Mouse (Mus musculus): ENCODE data around the gene Dvl2.
"Not testable (repeated sequence)": the region's sequence is repeated elsewhere in the genome, so short reads cannot be mapped to it uniquely, and the experiment has no call there.

Gene Dvl2

DNA sequence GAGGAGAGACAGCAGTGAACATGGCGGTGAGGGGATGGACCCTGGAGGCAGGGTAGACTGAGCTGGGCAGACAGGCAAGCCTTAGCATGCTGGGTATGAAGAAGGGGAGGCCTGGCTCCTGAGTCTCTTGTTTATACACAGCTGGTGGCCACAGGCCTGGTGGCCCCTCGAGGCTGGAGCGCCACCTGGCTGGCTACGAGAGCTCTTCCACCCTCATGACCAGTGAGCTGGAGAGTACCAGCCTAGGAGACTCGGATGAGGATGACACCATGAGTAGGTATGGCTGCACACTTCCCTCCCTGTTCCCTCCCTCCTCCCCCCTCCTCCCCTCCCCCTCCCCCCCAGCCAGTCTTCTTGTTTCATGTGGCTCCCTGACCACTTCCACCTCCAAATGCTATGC, 5.1 kb downstream of the Dvl2 start:
- peak; percentile 64 for DNase-seq (ENCODE audit: low read depth, low spot score)

DNA sequence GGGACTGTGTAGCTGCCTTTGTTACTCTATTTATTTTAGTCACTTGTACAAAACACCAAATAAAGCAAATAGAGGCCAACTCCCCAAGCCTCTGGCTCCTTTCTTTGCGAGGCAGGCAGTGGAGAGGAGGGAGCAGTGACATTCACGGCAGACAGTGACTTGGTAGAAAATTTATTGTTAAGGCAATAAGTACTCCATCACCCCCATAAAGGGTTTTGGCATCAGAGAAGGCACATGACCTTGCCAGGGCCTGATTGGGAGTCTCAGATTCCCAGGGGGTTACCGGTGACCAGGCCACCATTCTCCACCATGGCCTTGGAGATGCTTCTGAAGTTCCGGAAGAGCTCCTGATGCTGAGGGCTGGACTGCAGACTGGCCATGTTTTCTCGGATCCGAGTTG, 9.6 kb downstream of the Dvl2 start:
- no peak for DNase-seq (ENCODE audit: low read depth, low spot score)

DNA sequence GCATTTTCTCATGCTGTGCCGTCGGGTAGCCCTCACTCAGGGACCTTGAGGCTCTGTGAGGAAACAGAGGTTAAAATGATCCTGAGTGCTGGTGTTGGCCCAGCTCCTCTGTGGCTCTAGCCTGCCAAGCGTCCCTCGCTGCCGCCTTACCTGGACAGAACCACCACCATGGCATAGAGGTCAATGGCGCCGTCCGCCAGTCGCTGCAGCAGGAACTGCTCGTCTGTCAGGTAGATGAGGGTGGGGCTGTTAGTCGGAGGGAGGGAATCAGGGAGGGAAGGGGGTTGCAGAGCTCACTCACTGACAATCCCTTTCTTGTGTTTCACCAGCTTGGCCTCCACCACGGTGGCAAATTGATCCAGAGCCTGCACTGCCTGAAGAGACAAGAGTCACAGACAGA, 10.2 kb downstream of the Dvl2 start:
- no peak for DNase-seq (ENCODE audit: low read depth, low spot score)

DNA sequence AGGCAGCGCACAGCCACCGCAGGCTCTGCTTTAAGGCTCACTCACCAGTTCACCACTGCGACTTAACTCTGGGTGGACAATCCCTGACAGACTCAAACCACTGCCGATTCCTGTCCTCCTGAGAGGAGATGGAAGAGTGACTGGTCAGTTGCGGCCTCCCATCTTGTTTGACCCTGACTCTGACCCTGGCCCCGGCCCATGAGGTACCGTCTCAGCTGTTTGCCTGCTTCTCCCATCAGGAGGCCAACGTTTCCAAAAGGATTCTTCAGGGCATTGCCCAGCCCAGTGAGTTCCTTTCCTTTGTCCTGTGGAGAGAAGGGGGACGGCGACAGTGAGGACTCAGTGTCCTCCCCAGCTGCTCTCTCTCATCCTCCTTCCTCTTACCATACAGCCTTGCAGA, 10.6 kb downstream of the Dvl2 start:
- no peak for DNase-seq (ENCODE audit: low read depth, low spot score)

DNA sequence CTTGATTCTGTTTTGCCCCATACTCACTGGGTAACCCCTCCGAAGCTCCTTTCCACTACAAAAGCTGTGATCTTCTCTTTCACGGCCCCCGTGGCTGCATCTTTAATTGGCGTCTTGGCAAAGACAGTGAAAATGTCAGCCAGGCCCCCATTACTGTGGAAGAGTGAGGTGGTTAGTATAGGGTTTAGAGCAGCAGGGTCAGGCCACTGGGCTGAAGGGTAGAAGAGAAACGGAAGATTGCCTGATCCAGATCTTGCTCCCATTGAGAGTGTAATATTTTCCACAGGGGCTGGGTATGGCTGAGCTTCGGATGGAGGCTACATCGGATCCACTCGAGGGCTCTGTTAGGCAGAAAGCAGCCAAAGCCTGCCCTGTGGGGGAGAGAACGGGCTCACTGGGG, 12.5 kb downstream of the Dvl2 start:
- no peak for DNase-seq (ENCODE audit: low read depth, low spot score)

DNA sequence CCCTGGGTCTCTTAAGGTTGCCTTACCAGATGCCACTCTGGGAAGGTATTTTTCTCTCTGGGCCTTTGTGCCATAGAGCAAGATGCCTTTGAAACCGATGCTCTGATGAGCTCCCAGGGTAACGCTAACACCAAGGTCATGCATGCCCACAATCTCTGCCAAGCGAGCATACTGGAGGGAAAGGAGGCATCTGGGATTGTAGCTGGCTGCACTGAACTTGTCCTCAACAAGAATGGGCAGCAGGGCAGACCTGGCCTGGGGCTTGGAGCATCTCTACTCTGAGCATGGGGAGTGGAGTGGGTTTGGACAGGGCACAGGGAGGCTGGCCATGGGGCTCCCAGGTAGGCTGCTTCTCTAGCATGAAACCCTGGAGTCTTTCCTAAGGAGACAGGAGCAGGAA, 13.0 kb downstream of the Dvl2 start:
- no peak for DNase-seq (ENCODE audit: low read depth, low spot score)

DNA sequence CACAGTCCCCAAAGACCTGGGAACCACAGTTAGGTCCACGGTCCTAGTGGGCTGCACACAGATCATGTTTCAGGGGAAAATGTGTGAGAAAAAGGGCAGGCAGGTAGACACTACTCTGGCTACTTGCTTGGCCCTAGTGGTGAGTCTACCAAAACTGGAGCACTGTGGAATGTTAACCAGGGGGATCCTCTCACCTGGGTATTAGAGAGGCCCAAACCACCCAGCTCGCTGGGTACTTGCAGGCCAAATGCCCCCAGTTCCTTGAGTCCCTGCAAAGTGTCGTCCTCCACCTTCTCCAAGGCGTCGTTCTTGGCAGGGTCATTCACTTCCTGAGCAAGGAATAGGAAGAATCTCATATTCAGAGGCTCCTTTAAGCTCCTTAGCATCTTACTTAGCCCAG, 13.7 kb downstream of the Dvl2 start:
- DNase-seq (ENCODE audit: low read depth, low spot score), result no peak

DNA sequence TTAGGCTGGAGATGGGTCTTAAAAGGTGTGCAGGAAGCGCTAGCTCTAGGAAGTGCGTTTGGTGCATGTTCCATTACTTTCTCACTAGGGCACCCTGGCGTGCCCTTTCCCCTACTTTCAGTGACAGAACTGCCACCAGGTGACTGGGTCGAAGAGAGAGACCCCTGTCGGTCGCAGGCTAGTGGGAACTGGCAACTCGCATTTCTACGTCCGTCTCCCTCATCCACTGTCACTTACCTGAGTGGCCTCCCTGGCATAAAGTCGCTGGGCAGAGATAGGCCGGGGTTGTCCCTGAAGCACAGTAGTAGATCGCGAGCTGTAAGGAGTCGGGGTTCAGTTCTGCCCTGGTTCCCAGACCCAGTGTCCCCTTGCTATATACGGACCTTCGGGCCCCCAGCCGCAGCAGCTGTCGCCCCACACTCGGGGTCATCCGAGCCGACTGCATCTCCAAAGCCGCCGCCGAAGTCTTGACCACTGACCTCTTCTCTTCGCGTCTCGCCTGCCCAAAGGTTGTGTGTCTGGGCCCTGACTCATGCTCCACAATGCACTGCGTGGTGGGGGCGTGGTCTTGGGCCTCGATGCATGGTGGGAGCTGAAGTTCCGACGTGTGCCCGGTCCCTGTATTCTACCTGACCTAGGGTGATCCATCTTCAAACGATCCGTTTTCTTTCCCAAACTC, 14.6 kb downstream of the Dvl2 start, which contains the start of gene Acadvl:
Acadvl (minus strand) TSS at position 532 of the 679 bp plus-strand sequence.
- peak; percentile 80 for DNase-seq (ENCODE audit: low read depth, low spot score)

DNA sequence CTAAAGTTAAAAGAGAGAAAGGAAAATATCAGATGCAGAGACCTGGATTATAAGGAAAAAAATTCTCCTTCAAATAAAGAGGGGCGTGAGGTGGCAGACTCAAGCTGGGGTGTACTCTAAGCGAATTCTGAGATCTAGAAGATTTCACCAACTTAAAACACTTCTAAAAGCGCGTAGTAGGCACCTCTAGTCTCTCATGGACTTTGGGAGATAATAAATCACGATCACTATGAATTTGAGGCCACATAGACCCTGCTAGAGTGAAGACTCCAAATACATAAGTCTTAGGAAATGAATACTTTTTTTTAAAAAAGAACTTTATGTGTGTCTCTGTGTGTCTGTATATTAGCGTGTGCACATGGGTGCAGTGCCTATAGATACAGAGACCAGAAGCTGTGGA, 15.3 kb downstream of the Dvl2 start:
- no peak for DNase-seq (ENCODE audit: low read depth, low spot score)

DNA sequence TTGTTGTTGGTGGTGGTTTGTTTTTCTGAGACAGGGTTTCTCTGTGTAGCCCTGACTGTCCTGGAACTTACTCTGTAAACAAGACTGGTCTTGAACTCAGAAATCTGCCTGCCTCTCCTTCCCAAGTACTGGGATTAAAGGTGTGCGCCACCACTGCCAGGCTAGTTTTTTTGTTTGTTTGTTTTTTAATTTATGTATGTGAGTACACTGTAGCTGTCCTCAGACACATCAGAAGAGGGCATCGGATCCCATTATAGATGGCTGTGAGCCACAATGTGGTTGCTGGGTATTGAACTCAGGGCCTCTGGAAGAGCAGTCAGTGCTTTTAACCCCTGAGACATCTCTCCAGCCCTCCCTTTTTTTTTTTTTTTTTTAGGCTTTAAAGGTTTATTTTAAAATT, 15.8 kb downstream of the Dvl2 start:
- DNase-seq (ENCODE audit: low read depth, low spot score), result not testable (repeated sequence)

DNA sequence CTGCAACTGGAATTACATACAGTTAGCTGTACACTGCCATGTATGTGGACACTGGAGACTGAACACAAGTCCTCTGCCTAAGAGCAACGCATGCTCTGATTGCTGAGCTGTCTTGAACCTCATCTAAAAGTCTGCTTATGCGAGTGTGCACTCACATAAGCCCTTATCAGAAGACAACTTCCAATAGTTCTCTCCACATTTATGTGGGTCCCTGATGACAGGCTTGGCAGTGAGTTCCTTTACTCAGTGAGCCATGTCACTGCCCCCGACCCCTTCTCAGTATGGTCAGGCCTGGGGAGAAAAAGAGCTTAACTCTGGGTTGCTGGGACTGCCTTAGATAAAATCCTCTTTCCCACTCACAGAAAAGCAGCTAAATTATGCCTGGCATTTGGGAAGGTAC, 16.3 kb downstream of the Dvl2 start, which contains the start of gene Dlg4:
Dlg4 (plus strand) TSS at position 274 of the 400 bp plus-strand sequence.
- DNase-seq (ENCODE audit: low read depth, low spot score), result no peak

DNA sequence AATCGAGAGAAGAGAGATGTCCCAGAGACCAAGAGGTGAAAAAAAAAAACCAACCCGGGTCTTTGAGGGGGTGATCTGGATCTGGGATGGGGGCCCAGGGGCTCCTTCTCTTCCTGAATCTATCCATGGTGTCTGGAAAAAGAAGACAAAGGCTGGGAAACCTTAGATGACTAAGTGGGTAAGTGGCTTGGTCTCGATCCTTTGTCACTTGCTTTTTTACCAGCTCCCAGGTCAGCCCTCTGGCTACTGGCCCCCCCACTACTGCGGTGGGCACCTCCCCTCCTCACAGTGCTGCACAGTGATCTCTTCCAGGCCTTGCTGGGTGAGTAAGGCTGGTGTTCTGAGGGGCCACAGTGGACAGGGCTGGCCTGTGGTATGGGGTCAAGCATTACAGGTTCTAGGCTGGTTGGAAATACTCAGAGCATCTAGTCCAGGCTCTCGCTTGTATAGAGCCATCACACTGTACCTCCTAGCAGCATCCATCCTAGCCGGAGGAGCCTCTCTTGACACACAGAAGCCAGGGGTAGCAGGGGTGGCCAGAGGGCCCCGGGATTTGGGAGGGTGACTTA, 16.9 kb downstream of the Dvl2 start:
- DNase-seq (ENCODE audit: low read depth, low spot score), result no peak

DNA sequence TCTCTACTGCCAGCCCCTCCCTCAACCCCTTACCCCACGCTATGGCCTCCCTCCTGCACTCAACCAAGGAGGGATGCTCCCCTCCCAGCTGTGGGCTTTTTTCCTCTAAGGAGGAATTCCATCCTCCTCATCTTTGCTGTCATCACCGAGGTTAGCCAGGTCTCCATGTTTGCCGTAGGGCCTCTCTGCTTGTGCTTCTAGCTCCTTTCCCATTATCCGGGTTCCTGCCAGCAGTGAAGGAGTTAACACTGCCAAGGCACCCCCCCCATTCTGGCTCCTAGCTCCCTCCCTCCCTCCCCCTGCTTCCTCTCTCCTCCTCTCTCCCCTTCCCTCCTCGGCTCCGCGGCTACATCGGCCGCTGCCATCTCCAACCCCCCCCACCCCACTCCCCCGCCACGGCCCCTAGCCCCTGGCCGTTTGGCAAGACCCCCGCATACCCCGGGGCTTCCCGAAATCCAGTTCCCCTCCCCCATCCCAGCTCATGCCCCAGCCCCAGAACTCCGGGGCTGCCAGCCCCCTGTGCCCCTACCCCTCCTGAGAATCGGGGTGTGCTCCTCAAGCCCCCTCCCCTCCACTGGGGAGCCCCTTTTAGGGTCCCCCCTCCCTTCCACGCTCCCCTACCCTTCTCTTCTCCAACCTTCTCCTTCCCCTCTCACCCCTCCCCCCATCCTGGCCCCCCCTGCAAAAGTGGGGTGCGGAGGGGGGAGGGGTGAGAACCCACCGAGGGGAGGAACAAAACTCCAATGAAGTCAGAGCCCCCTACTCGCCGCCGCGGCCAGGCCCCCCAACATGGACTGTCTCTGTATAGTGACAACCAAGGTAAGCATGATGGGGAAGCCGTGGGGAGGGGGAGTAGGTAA, 18.0 kb downstream of the Dvl2 start:
- DNase-seq (ENCODE audit: low read depth, low spot score), result peak; percentile 63

DNA sequence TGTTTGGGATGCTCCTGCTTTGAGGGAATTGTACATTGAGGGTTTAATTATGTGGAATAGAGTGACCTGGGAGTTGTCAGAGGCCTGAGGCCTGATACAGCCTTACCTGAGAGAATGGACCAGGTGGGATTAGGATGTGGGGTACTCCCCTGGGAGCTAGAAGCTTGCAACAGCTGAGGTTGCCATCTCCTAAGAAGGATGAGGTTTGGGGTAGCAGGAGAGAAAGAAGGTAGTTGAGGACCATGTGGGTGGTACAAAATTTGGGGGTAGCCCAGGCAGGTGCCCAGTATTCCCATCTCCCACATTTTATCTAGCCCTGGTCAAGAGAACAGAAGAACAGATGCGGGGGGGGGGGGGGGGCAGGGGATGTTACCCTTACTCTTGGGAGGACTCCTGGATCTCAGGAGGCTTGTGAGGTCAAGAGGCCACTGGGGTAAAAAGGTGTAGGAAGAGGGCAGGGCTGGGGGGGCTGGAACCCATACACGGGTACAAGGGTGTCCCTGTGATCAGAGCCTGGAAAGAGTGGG, 19.2 kb downstream of the Dvl2 start:
- DNase-seq (ENCODE audit: low read depth, low spot score), result no peak

DNA sequence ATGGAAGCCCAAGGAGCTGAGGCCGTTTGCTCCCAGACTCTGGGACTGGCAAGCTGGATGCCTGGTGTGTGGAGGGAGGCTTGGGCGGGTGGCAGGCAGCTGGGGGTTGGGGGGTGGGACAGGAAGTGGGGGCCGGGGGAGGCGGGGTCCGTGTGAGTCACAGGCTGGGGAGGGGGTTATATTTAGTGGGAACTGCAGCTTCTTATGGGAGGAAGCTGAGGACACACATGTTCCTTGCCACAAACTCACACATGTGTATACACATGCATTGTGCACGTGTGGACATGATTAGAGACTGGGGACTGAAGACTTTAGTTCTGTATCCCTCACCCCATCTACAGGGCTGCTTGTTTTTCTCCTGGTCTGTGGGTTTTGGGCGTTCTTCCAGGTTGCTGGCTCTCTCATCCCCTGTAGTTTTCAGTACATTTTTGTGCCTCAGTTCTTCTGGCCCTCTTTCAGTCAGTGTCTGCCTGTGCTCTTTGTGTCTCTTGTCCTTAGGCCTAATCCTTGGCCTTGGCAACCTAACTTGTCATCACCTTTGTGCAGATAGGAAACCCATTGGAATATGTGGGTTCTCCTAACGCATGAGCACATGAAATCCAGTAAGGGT, 19.7 kb downstream of the Dvl2 start:
- peak; percentile 52 for DNase-seq (ENCODE audit: low read depth, low spot score)

DNA sequence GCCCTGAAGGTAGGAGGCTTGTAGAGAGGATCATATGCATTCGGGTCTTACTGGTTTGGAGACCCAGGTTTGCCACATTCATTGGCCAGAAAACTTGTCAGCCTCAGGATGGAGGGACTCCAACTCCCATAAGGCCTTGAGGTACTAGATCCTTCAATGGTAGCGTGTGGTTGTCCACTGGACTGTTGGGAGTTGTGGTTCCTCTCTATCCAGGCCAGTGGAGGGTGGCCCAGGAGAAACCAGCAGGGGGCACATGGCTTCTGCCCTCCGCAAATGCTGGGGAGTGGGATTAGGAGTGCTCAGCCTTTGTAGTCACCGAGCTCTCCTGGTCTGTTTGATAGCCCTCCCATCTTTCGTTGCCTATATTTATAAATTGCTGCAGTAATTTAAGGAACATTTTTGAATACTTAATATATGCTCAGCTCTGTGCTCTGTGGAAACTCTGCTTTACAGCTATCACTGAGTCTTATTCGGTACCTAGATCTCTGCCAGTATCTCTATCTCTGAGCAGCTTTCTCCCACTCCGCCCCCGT, 20.4 kb downstream of the Dvl2 start:
- DNase-seq (ENCODE audit: low read depth, low spot score), result peak; percentile 82

DNA sequence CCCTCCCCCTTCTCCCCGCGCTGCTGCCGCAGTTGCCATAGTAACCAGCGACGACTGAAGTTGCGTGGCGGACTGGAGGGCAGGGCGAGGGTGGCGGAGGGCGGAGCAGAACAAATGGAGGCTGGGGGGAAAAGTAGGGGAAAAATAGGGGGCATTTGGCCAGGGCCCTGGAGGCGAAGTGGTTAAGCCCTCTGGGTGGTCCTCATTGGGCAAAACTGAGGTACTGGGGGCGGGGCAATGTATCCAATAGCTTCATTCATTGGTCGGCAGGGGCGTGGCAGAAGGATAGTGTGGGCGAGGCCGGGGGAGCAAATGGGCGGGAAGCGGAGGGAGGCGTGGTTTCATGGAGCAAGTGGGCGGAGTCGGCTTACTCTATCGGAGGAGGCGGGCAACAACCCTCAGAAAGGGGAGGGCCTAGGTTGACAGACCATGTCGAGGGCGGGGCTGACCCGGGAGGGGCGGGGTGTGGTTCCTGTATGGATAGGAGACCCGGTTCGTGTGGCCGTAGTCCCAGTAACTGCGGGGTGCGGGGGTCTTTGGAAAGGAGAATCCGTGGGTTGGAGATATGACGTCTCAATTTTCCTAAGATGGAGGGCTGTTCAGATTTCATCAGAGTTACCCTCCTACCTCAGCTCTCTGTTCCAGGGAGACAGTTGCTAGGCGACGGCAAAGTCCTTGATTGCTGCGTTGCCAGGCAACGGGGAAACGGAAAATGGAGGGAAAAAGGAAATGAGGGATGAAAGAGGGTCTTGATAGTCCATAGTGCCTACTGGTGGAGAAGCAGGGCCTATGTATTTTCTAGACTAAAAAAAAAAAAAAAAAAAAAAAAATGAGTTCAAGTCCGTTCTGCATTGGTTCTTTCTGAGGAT, 21.1 kb downstream of the Dvl2 start:
- peak; percentile 94 for DNase-seq (ENCODE audit: low read depth, low spot score)

DNA sequence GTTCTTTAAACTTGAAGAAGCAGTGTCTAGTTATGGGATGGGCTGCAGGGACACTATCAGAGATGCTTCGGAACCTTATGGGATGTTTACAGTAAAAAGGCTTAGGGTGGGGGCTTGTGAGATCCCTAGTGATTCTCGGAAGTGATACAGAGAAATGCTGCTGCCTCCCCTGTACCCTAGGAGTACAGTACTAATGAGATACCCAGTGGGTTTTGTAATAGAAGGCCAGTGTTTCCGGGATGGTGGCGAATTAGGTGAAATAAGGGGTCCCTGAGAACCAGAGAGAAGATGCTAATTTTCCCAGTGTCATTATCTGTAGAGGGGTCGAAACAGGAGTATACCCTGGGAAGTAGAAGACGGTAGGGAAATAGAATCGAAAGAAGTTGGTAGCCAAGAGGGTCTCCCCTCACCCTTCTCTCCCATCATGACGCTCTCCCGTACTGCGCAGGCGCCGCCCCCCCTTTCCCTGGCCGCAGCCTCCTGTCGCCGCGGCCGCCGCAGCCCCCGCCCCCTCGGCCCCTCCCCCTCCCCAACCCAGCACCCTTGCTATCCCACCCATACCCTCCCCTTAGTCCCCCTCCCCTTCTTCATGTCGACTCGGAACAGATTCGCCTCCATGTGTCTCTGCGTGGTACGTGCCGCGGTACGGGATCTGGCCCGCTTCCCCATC, 23.2 kb downstream of the Dvl2 start:
- no peak for DNase-seq (ENCODE audit: low read depth, low spot score)

DNA sequence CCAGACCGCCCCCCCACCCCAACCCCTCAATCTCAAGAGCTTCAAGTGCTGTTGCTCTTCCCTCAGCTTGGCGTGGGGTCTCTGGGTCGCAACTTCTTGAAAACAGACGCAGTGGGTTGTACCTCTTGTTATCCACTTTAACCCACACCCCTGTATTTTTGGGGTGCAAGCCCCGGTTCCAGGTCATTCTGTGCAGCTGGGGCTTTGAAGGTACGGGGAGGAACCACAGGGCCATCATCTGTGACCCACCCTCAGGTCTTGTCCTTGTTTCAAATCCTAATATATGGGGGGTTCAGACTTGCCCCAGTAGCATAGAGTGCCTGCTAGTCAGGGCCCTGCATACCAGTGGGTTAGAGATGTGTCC, 23.7 kb downstream of the Dvl2 start:
- no peak for DNase-seq (ENCODE audit: low read depth, low spot score)

DNA sequence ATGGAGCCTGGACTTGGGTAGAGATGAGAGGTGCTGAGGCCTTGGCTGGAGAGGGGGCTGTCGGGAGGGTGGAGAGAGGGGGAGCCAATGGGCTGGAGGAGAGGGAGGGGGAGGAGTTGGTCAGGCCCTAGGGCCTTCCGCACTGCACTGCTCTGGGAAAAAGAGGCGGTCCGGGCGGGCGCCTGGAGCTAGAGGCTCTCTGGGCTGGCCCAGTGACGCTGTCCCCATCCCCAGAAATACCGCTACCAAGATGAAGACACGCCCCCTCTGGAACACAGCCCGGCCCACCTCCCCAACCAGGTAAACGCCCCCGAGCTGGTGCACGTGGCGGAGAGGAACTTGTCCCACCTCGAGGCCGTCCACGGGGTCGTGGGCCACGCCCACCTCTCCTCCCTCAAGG, 26.3 kb downstream of the Dvl2 start:
- DNase-seq (ENCODE audit: low read depth, low spot score), result no peak
